Mouse (Mus musculus): ENCODE results near the gene Cox18. TPM values are rescaled to one million over a fixed set of nuclear protein-coding genes. Genes with fewer than 3 reads are reported as not detected.

Gene Cox18
- polyA plus RNA-seq, 1 experiment from 2014 or later: 39.4 TPM

GRCm38 (mm10) chr5:90222937-90223336 is 864 bp downstream of the Cox18 start:
- Histone ChIP-seq H3K4me3 (peak overlapping the region; percentile 79), H3K9ac (peak overlapping the region; percentile 74), H3K4me1 (replicated peaks) (peaks cover 13% of the 10 kb centered on the region), H3K9me3 (no peaks in the 10 kb centered on the region), H3K4me2 (peak overlapping the region; percentile 72), H3K27me3 (no peaks in the 10 kb centered on the region), H3K36me3 (peaks cover 34% of the 10 kb centered on the region), H3K27ac (replicated peaks) (peak overlapping the region; percentile 90; the same call in 1 of the 2 replicates)
- no peak for ATAC-seq (ENCODE audit: low FRiP score, low read depth)
- WGBS: 37% methylated on average over 3 of the region's 3 CpGs

DNA sequence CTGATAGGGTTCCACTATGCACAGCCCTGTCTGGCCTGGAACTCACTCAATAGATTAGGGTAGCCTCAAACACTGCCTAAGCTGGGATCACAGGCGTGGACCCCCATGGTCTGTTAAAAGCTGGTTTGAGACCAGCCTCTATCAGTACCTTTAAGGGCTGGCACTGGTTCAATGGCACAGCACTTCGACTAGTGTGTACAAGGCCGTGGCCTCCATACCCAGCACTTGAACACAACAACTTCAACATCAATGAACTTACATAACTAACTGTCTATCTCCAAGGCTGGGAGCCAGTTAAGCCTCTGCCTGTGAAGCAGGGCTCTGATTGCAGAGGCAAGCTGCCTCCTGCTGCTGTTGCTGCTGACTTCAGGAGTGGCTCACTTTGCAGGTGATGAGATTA is 6.0 kb downstream of the Cox18 start:
- Histone ChIP-seq H3K4me3 (no peak overlapping the region), H3K9me3 (no peaks in the 10 kb centered on the region), H3K27me3 (no peaks in the 10 kb centered on the region), H3K4me2 (no peak overlapping the region), H3K9ac (no peak overlapping the region), H3K36me3 (peaks cover 53% of the 10 kb centered on the region), H3K4me1 (replicated peaks) (peaks cover 7% of the 10 kb centered on the region), H3K27ac (replicated peaks) (no peak overlapping the region)
- 98% methylated on average over 3 of the region's 3 CpGs for WGBS
- ATAC-seq (ENCODE audit: low FRiP score, low read depth): no peak

DNA sequence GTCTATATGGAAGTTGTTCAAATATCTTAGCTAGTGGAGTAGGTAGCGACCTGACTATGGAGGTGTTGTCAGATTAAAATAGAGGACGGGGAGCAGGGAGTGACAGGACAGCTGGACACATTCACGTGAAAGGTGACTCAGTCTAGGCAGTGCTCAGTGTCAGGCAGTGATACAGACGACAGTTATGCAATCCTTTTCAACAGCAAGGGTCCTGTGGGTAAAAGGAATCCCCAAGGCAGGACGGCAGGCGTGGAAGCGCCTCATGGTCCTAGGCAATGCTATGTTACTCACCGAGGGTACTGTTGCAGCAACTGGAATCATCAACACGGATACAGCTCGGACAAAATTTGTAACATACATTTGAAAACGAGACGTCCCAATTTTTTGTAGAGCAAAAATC is 6.6 kb downstream of the Cox18 start:
- H3K9ac ChIP-seq: no peak overlapping the region
- H3K4me1 ChIP-seq (replicated peaks): peaks cover 1% of the 10 kb centered on the region; the same call in 1 of the 2 replicates
- no peak overlapping the region for H3K4me2 ChIP-seq
- ATAC-seq (ENCODE audit: low FRiP score, low read depth): no peak
- H3K4me3 ChIP-seq: no peak overlapping the region
- H3K27me3 ChIP-seq: no peaks in the 10 kb centered on the region
- no peak overlapping the region for H3K27ac ChIP-seq (replicated peaks)
- H3K9me3 ChIP-seq: no peaks in the 10 kb centered on the region
- WGBS: 95% methylated on average over 12 of the region's 12 CpGs
- H3K36me3 ChIP-seq: peaks cover 53% of the 10 kb centered on the region

DNA sequence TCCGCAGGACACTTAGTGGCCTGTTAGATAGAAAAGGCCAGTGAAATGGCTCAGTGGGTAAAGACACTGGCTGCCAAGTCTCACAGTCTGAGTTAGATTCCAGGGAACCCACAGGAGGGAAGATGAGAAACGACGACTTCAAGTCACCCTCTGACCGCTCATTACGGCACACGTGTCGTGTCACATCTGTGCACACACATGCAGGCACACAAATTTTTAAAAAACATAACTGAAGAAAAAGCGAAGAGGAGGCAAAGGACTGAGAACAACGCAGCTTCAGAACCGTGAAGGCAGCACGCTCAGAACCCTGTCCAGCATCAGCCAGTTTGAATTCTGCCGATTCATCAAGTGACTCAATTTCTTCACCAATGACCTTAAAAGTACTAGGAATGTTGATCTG is 10.4 kb downstream of the Cox18 start:
- no peak for ATAC-seq (ENCODE audit: low FRiP score, low read depth)
- Histone ChIP-seq H3K4me1 (replicated peaks) (no peaks in the 10 kb centered on the region), H3K27me3 (no peaks in the 10 kb centered on the region), H3K4me2 (no peak overlapping the region), H3K4me3 (no peak overlapping the region), H3K36me3 (peaks cover 37% of the 10 kb centered on the region), H3K9ac (no peak overlapping the region), H3K27ac (replicated peaks) (no peak overlapping the region), H3K9me3 (no peaks in the 10 kb centered on the region)
- 98% methylated on average over 12 of the region's 12 CpGs for WGBS

DNA sequence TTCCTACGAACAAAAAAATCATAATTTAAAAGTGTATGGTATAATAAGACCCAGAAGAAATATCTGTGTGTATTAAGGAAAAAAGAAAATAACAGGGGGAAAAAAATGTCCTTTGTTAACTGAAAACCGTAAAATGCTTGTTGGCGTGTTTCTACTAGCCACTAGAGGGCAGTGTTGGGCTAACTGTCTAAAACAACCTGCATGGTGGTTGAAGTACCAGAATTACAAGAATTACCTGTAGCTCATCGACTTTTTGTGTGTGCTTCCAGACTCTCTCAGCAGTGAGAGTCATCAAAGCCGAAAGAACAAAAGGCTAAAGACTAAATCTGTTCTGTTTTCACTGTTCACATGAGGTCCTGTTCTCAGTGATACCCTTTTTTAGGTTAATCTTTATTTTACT is 20.6 kb downstream of the Cox18 start:
- Histone ChIP-seq H3K36me3 (no peaks in the 10 kb centered on the region), H3K4me1 (replicated peaks) (no peaks in the 10 kb centered on the region), H3K4me2 (no peak overlapping the region), H3K9me3 (no peaks in the 10 kb centered on the region), H3K27me3 (no peaks in the 10 kb centered on the region), H3K9ac (no peak overlapping the region), H3K4me3 (no peak overlapping the region), H3K27ac (replicated peaks) (no peak overlapping the region)
- 26% methylated on average over 5 of the region's 5 CpGs for WGBS
- peak; percentile 56; the same call in 1 of the 2 replicates for ATAC-seq (ENCODE audit: low FRiP score, low read depth)

DNA sequence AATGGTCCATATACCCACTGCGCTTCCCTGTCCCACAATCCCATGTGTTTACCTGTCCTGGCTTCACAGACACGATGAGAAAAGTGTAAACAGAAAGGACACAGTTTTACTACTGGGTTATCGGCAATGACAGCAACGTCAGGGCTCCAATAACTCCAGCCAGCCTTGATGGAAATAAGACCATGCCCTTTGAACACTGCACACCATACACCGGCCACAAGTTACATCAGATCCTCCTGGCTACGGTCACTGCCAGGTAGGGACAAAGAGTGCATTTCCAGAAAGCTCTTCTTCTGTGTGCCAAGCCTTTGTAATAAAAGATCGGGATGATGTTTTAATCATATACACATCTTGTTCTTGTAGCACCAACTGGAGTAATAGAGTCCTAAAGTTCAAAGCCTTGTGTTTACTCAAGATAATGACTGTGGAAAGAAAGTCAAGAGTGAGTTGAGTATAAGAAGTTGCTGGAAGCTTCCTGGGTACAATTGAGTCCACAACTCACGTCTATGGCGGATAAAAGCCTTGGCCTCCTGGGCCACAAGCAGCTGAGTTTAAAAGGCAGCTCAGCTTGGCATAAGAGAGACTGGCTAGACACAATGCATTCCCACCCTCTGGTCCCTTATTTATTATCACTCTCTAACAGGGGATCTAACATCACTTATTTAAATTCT is 21.2 kb downstream of the Cox18 start:
- Histone ChIP-seq H3K9me3 (no peaks in the 10 kb centered on the region), H3K4me2 (no peak overlapping the region), H3K27ac (replicated peaks) (no peak overlapping the region), H3K4me1 (replicated peaks) (no peaks in the 10 kb centered on the region), H3K4me3 (no peak overlapping the region), H3K27me3 (no peaks in the 10 kb centered on the region), H3K36me3 (no peaks in the 10 kb centered on the region), H3K9ac (no peak overlapping the region)
- no peak for ATAC-seq (ENCODE audit: low FRiP score, low read depth)
- 84% methylated on average over 9 of the region's 9 CpGs for WGBS

DNA sequence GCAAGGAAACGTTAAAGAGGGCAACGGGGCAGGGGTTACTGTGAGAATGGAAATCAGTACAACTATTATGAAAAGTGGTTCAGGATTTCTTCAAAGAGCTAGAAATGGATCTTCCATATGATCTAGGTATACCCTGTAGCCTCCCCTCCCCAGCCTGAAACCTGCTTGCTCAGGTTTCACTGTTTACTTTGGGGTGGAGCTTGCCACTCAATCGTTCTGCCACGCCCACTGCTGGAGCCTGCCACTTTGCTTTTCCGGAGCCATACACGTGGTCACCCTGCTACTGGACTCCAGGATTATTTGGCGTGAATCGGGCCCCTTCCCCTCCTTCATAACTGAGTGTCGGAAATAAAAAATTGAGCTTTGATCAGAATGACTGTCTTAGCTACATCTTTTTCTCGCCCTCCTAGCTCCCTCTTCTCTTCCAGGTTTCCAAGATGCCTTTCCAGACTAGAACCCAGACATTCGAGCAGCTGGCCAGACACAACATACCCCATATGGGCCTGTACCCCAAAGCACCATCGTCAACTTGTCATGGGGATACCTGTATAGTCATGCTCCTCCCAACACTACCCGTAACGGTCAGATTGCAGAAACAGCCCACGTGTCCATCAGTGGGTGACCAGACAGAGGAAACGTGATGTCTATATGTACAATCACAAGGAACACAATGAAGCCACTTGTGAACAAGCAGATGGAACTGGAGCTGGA is 23.7 kb downstream of the Cox18 start:
- H3K9me3 ChIP-seq: no peaks in the 10 kb centered on the region
- H3K36me3 ChIP-seq: no peaks in the 10 kb centered on the region
- H3K27ac ChIP-seq (replicated peaks): no peak overlapping the region
- 68% methylated on average over 16 of the region's 16 CpGs for WGBS
- H3K4me1 ChIP-seq (replicated peaks): no peaks in the 10 kb centered on the region
- no peak for ATAC-seq (ENCODE audit: low FRiP score, low read depth)
- no peaks in the 10 kb centered on the region for H3K27me3 ChIP-seq
- H3K9ac ChIP-seq: no peak overlapping the region
- H3K4me3 ChIP-seq: no peak overlapping the region
- no peak overlapping the region for H3K4me2 ChIP-seq

DNA sequence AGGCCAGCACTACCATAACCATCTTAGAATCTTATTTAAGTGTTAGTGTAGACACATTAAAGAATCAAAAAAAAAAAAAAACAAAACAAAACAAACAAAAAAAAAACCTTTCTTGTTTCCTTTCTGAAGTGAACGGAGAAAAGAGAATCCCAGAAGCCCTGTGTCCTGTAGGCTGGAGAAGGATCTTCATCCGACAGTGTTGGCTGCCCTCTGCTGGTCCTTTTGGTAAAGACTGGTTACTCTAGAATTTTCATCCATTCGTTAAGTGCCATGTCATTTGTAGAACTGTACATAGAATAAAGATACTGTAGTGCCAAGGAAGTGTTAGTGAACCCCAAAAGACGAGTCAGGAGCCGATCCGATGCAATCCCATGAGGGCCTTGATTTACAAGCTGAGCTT is 29.0 kb downstream of the Cox18 start:
- no peaks in the 10 kb centered on the region for H3K27me3 ChIP-seq
- no peak overlapping the region for H3K4me3 ChIP-seq
- peak; percentile 80 for ATAC-seq (ENCODE audit: low FRiP score, low read depth)
- WGBS: 27% methylated on average over 6 of the region's 6 CpGs
- H3K9me3 ChIP-seq: no peaks in the 10 kb centered on the region
- H3K36me3 ChIP-seq: no peaks in the 10 kb centered on the region
- H3K4me1 ChIP-seq (replicated peaks): no peaks in the 10 kb centered on the region
- H3K4me2 ChIP-seq: no peak overlapping the region
- H3K9ac ChIP-seq: no peak overlapping the region
- H3K27ac ChIP-seq (replicated peaks): no peak overlapping the region

DNA sequence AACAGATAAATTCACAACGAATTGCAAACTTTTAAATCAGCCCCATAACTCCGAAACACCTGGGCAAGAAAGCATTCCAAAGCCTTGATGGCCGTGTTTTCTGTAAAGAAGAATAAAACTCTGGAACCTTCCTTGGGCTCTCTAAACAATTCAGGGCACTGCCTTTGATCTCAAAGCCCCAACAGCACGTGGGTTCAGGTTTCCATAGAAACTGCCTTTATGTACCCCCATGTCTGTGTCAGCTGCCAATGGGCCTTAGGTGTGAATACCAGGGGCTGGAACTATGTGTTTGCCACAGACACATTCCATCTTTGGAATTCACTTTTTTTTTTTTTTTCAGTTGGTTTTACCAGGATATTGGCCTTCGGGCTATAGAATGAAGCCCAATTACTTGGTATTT is 41.0 kb downstream of the Cox18 start:
- H3K4me3 ChIP-seq: no peak overlapping the region
- no peak overlapping the region for H3K4me2 ChIP-seq
- H3K9ac ChIP-seq: no peak overlapping the region
- no peaks in the 10 kb centered on the region for H3K27me3 ChIP-seq
- ATAC-seq (ENCODE audit: low FRiP score, low read depth): no peak
- no peak overlapping the region for H3K27ac ChIP-seq (replicated peaks)
- no peaks in the 10 kb centered on the region for H3K9me3 ChIP-seq
- H3K4me1 ChIP-seq (replicated peaks): no peaks in the 10 kb centered on the region
- no peaks in the 10 kb centered on the region for H3K36me3 ChIP-seq
- 66% methylated on average over 5 of the region's 5 CpGs for WGBS

DNA sequence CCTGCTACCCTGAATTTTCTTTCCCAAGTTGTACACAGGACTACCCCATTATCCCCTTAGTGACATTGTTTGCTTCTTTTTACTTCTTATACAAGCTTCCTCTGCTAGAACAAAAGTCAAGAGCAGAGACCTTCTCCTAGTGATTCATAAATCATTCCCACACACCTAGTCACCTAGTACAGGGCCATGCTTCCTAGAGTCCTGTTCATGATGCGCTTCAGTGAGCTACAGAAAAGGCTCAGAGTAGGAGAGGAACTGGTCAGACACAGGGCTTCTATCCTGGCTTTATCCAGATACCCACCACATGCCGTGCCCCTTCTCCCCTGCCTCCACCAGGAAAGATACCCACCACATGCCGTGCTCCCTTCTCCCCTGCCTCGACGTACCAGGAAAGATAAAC is 44.7 kb downstream of the Cox18 start:
- H3K4me1 ChIP-seq (replicated peaks): no peaks in the 10 kb centered on the region
- H3K4me2 ChIP-seq: no peak overlapping the region
- no peaks in the 10 kb centered on the region for H3K36me3 ChIP-seq
- H3K9me3 ChIP-seq: no peaks in the 10 kb centered on the region
- WGBS: 87% methylated on average over 5 of the region's 5 CpGs
- no peak overlapping the region for H3K27ac ChIP-seq (replicated peaks)
- no peak overlapping the region for H3K9ac ChIP-seq
- no peak overlapping the region for H3K4me3 ChIP-seq
- no peak for ATAC-seq (ENCODE audit: low FRiP score, low read depth)
- no peaks in the 10 kb centered on the region for H3K27me3 ChIP-seq

DNA sequence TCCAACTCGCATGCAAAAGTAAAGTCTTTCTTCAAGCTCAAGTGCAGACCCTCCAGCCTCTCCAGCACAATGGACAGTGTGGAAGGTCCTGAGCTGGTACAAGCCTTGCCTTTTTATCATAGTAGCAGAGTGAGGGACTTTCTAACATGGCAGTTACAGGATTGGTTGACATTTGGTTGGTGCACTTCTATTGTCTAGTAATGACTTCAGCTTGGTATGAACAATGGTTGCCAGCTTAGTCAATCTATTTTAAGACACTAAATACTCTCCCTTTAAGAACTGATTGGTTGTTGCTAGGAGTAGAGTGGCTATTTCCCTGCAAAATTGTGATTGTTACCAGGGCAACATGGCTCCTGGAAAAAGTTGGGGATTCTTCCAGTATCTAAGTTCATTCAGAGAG is 45.7 kb downstream of the Cox18 start:
- no peaks in the 10 kb centered on the region for H3K27me3 ChIP-seq
- no peak overlapping the region for H3K4me2 ChIP-seq
- H3K9ac ChIP-seq: no peak overlapping the region
- no peaks in the 10 kb centered on the region for H3K4me1 ChIP-seq (replicated peaks)
- no peak overlapping the region for H3K4me3 ChIP-seq
- no peak overlapping the region for H3K27ac ChIP-seq (replicated peaks)
- H3K36me3 ChIP-seq: no peaks in the 10 kb centered on the region
- H3K9me3 ChIP-seq: no peaks in the 10 kb centered on the region
- WGBS: 75% methylated on average over 1 of the region's 1 CpGs
- no peak for ATAC-seq (ENCODE audit: low FRiP score, low read depth)

All from hindbrain, embryonic 15.5 days (tissue).